Mouse (Mus musculus): ENCODE results near the gene Dnah1.

Dnah1 gene

DNA sequence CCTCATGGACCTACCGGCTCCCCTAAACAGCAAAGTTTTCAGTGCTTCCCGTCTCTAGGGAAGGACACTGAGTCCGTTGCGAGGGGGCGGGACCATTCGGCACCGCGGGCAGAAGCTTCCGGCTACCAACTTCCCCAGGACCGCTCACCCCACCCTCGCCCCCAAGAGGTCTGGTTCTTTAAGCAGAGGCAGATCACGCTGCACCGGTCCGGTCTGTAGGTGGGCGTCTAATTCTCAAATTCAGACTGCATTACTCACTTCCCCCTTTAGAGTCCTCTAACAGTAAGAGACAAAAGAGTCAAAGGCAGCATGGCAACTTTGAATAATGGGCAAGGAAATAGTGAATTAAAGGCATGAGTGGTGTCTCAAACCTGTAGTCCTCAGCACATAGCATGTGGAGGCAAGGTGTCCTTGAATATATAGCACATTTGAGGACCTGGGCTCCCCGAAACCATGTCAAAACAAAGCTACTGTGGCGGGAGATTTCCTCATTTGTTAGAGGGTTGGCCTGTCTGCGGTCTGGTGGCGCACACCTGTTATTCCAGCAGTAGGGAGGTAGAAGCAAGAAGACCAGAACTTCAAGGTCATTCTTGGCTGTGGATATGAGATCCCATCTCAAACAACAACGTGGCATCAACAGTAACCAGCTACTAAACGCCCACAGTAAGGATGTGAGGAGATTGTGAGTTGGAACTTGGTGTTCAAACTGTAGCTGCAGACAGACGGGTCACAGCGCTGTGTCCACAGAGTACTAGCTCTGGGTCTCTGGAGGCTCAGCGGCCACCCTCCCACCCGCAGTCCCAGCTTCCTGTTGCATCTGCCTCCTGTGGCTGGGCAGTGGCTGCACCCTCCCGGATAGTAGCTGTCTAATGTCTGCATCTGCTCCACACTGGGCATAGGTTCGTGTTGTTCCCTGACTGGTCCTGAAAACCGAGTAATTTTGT, at the start of gene Dnah1:
Gene Dnah1 (minus strand): TSS at position 48 of the 944 bp plus-strand sequence.
- DNase-seq: peak; percentile 66 to 73

GRCm38 (mm10) chr14:31369377-31369776, 45.7 kb upstream of the Dnah1 start:
- no peak for DNase-seq

DNA sequence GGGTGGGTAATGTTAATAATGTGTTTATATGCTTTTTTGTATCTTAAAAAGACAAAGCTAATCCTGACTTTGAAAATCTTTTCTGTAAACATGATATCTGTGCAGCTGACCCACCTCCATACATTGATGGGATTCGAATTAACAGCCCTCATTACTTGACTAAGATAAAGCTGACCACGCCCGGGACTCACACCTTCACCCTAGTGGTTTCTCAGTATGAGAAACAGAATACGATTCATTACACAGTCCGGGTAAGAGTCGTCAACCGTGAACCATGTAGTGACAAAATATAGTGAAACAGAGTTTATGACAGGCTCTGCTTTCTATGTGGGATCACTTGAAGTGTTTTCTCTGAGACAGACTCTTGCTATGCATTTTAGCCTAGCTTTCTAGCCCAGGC, 44.3 kb upstream of the Dnah1 start:
- no peak for DNase-seq

- DNase-seq: peak; percentile 65 to 66
Observed at GRCm38 (mm10) chr14:31365350-31365749, 41.7 kb upstream of the Dnah1 start.

DNA sequence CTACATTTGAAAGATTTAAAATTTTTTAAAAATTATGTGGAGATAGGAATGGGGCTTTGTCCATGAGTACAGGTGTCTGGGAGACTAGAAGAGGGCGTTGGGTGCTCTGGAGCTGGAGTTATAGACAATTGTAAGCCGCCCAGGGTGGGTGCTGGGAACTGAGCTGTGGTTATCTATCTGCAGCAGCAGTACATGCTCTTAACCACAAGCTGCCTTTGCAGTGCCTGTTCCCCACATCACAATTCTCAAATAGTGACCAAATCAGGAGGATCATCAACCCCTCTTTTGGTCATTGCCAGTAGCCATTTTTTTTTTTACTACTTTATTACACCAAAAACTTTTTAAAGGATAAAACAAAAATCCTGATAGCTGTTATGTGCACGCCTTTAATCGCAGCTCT, 40.9 kb upstream of the Dnah1 start:
- DNase-seq: no peak

- no peak for DNase-seq
Observed at GRCm38 (mm10) chr14:31362236-31362635, 38.5 kb upstream of the Dnah1 start.

GRCm38 (mm10) chr14:31345367-31345766, 21.7 kb upstream of the Dnah1 start:
- DNase-seq: no peak

GRCm38 (mm10) chr14:31343241-31343640, 19.5 kb upstream of the Dnah1 start:
- DNase-seq: no peak

DNA sequence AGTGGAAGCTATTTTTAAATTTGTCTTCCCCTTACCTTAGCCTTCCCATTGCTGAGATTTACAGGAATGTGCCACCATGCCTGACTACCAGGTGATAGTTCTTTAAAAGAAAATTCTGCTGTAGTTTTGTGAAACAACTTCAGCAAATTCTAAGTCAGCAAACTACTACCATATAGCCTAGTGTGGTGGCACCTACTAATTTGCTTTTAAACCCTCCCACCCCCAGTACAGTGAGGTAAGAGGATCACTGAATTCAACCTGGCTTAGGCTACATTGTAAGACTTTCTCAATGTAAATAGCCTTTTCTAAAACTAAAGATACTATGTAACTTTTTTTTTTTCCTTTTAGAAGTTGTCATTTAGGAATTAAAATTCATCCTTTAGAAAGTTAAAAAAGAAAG, 14.3 kb upstream of the Dnah1 start:
- no peak for DNase-seq

DNA sequence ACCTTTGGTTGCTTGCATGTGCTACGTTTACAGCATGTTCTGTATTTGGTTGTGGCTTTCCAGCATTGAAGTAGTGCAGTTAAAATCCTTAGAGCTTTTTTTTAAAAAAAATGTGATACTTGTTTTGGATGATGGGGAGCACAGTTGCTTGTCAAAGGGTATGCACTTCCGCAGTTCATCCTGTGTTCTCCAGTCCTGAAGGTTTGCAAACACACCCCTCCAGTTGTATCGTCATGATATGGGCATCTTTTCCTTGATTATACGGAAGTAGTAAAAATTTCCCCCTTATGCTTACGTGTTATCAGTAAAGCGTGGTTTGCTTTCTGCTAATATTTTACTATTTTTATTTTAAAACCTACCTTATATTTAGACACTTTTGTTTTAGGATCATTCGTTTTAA, 13.7 kb upstream of the Dnah1 start:
- DNase-seq: no peak

DNA sequence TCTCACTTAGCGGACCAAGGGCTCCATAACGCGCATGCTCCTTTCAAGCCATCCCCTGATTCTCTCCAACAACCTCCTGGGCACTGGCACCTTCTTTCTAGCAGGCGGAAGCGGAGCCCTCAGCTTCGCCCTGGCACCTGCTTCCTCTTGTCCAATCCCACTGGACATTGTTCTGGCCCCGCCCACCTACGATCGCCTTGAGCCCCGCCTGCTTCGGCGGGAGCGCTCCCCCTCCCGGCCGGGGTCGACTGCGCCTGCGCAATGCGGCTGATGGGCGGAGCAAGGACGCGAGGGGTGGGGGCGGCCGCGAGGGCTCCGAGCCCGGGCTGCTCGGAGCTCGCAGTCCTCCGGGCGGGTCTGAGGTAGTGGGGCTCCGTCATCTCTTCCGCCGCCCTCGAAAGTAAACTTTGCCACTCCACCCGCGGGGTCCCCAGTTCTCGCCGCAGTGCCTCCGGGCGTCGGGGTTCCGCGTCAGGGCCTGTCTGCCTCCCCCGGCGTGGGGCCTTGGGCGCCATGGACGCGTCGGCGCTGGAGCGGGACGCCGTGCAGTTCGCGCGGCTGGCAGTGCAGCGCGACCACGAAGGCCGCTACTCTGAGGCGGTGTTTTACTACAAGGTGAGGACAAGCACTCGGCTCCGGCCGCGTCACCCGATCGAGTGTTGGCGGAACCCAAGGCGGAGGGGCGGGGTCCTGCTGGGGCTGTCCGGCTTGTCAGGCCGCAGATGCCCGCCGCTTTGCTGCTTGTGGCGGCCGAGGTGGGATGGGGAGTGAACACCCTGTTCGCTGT, 12.9 kb upstream of the Dnah1 start, which contains the start of gene Capn7:
Gene Capn7 (plus strand): TSS at position 270 of the 787 bp plus-strand sequence.
- DNase-seq: peak; percentile 97 to 98

- no peak for DNase-seq
Observed at GRCm38 (mm10) chr14:31335765-31336164, 12.1 kb upstream of the Dnah1 start.

- no peak for DNase-seq
Observed at GRCm38 (mm10) chr14:31330957-31331356, 7.3 kb upstream of the Dnah1 start.

GRCm38 (mm10) chr14:31329741-31330140, 6.0 kb upstream of the Dnah1 start:
- no peak for DNase-seq

- DNase-seq: no peak
Observed at GRCm38 (mm10) chr14:31327681-31328080, 4.0 kb upstream of the Dnah1 start.

GRCm38 (mm10) chr14:31327196-31327595, 3.5 kb upstream of the Dnah1 start:
- no peak for DNase-seq

DNA sequence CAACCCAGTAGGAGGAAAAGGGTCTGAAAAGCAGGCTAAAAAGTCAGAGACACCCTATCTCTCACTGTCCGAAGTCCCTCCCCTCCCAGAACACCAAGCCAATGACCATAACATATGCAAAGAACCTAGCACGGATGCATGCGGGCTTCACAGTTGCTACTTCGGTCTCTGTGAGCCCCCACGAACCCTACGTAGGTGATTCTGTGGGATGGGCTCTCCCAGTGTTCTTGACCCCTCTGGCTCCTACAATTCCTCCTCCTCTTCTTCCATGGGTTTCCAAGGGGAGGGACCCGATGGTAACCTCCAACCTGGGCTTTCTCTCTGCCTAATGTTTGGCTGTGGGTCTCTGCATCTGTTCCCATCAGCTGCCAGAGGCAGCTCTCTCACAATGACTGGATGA, 3.1 kb upstream of the Dnah1 start:
- no peak for DNase-seq

DNA sequence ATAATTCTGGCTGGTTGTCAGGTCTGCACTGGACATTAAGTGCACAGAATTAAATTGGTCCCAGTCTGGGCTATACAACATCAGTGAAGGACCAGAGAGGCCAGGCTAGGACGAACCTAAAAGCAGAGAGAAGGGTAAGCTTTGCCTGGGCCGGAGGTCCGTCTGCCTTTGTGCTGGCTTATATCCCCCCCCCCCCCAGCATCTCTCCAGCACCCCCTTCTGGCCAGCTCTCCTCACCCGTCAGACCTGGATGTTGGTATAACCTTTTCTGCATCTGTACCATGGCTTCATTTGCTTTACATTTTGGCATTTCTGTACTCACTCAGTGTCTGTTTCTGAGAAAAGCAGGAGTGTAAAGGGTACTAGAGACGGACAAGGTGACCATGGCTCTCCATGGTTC, 1.9 kb upstream of the Dnah1 start:
- DNase-seq: no peak

DNA sequence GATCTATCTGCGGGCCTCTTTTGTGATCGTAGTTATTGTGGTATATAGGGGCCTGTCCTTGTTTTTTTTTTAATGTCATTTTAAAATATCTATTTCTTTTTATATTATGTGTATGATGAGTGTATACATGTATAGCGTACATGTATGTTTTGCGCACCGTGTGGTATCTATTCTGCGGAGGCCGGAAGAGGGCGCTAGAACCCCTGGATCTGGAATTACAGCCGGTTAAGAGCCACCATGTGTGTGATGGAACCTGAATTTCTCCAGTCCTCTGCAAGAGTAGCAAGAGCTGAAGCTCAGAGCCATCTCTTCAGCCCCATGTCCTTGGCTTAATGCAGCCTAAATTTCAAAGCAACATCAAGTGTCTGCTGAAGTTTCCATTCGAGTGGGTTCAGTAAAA, 1.2 kb upstream of the Dnah1 start:
- DNase-seq: no peak

GRCm38 (mm10) chr14:31323189-31323588, 507 bp downstream of the Dnah1 start:
- DNase-seq: no peak

- DNase-seq: no peak
Observed at GRCm38 (mm10) chr14:31322191-31322590, 1.5 kb downstream of the Dnah1 start.

- DNase-seq: no peak
Observed at GRCm38 (mm10) chr14:31321181-31321580, 2.5 kb downstream of the Dnah1 start.

DNA sequence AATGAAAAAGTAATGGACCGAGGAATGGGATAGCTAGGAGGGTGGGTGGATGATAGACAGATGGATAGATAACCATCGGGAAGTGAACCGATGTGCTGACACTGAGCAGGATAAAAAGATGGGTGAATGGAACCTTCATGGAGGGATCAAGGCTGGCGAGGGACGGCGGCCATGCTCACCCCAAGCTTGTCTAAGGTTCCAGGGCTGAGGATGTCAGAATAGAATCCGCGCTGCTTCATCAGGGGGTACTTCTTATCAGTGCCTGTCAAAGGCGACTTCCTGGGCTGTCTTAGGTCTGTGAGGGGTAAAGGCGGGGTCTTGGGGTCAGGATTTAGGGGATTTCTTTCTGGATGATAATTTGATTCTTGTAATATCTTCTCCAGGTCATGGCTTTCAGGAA, 4.2 kb downstream of the Dnah1 start:
- DNase-seq: no peak

GRCm38 (mm10) chr14:31317754-31318153, 5.9 kb downstream of the Dnah1 start:
- no peak for DNase-seq
